Mouse (Mus musculus) CD4-positive, CD25-positive, alpha-beta regulatory T cell, adult 4 months (primary cell): ENCODE data around the gene Ccdc173. TPM values are rescaled to one million over a fixed set of nuclear protein-coding genes. Genes with fewer than 3 reads are reported as not detected.

Source experiments
- ATAC-seq: one replicate; pipeline ENCODE4 v1.8.0; 2017
- polyA plus RNA-seq, 2 experiments: library from polyadenylated mRNA; unstranded; fragments of 100-300 nt; shearing (Covaris generic); gene quantifications; one replicate each; pipeline ENCODE4 v1.2.1; 2017

Gene Ccdc173
- polyA plus RNA-seq, 2 experiments from 2014 or later = 4.2 to 5.7 TPM

- no peak for ATAC-seq
These were observed 401 bp downstream of the Ccdc173 start for GRCm38 (mm10) chr2:69788974-69789373.

GRCm38 (mm10) chr2:69778836-69779177, 10.6 kb downstream of the Ccdc173 start:
- peak; percentile 81 for ATAC-seq

GRCm38 (mm10) chr2:69777985-69778835, 11.2 kb downstream of the Ccdc173 start:
- peak; percentile 69 for ATAC-seq

- ATAC-seq = no peak
These were observed 16.0 kb downstream of the Ccdc173 start for GRCm38 (mm10) chr2:69773331-69773730.

- no peak for ATAC-seq
These were observed 24.7 kb downstream of the Ccdc173 start for GRCm38 (mm10) chr2:69764716-69765115.

- no peak for ATAC-seq
These were observed 26.0 kb downstream of the Ccdc173 start for GRCm38 (mm10) chr2:69763340-69763739.

- ATAC-seq = no peak
These were observed 28.4 kb downstream of the Ccdc173 start for GRCm38 (mm10) chr2:69760980-69761379.

- no peak for ATAC-seq
These were observed 44.3 kb downstream of the Ccdc173 start for GRCm38 (mm10) chr2:69745091-69745490.

- peak; percentile 8 for ATAC-seq
These were observed 65.9 kb downstream of the Ccdc173 start for GRCm38 (mm10) chr2:69723519-69723825.

- peak; percentile 88 for ATAC-seq
These were observed 66.5 kb downstream of the Ccdc173 start for GRCm38 (mm10) chr2:69722650-69723518.

- no peak for ATAC-seq
These were observed 67.1 kb downstream of the Ccdc173 start, which contains the start of gene Ppig for GRCm38 (mm10) chr2:69722273-69722649. Gene Ppig (plus strand): TSS chr2:69722545.

GRCm38 (mm10) chr2:69719121-69719520, 70.3 kb downstream of the Ccdc173 start:
- ATAC-seq = no peak

GRCm38 (mm10) chr2:69716483-69716882, 72.9 kb downstream of the Ccdc173 start:
- ATAC-seq = no peak

GRCm38 (mm10) chr2:69714126-69714525, 75.2 kb downstream of the Ccdc173 start:
- ATAC-seq = no peak

GRCm38 (mm10) chr2:69713626-69714014, 75.8 kb downstream of the Ccdc173 start:
- no peak for ATAC-seq

- peak; percentile 99 for ATAC-seq
These were observed 76.3 kb downstream of the Ccdc173 start, which contains the start of gene Fastkd1 for GRCm38 (mm10) chr2:69712981-69713625. Gene Fastkd1 (minus strand): TSS chr2:69713516.

- no peak for ATAC-seq
These were observed 77.2 kb downstream of the Ccdc173 start for GRCm38 (mm10) chr2:69712171-69712570.

Other genes with a start within 250 kb of the Ccdc173 start
- gene Lrp2, start 203.5 kb downstream of the Ccdc173 start, polyA plus RNA-seq = under 1 TPM in 1 of 2 experiments, not detected in 1; 0.01 TPM
- gene Bbs5, start 142.4 kb downstream of the Ccdc173 start, polyA plus RNA-seq = 1 to 10 TPM in 1 of 2 experiments, under 1 TPM in 1; 0.91 to 2.3 TPM
- under 1 TPM in 1 of 2 experiments, not detected in 1; 0.12 TPM for gene Klhl41, start 119.5 kb downstream of the Ccdc173 start, polyA plus RNA-seq
- 10 to 100 TPM in 1 of 2 experiments, 1 to 10 TPM in 1; 9.4 to 13.8 TPM for gene Fastkd1, start 76.1 kb downstream of the Ccdc173 start, polyA plus RNA-seq
- 100 to 1,000 TPM; 138 to 192 TPM for gene Ppig, start 67.0 kb downstream of the Ccdc173 start, polyA plus RNA-seq
- 10 to 100 TPM; 44.9 to 47.3 TPM for gene Phospho2, start within 50 bp of the Ccdc173 start, polyA plus RNA-seq
- gene Klhl23, start 32.4 kb upstream of the Ccdc173 start, polyA plus RNA-seq = under 1 TPM in 1 of 2 experiments, not detected in 1; 0.20 TPM
- gene Ssb, start 72.0 kb upstream of the Ccdc173 start, polyA plus RNA-seq = 100 to 1,000 TPM; 232 to 274 TPM
- 10 to 100 TPM; 73.1 to 75.3 TPM for gene Mettl5, start 96.0 kb upstream of the Ccdc173 start, polyA plus RNA-seq
- gene Ubr3, start 107.7 kb upstream of the Ccdc173 start, polyA plus RNA-seq = 10 to 100 TPM; 11.7 to 16.1 TPM
- 10 to 100 TPM; 13.7 to 14.7 TPM for gene Myo3b, start 249.6 kb upstream of the Ccdc173 start, polyA plus RNA-seq